ENCODE assay signal across 8 mouse cellular contexts in the genomic region with DNA sequence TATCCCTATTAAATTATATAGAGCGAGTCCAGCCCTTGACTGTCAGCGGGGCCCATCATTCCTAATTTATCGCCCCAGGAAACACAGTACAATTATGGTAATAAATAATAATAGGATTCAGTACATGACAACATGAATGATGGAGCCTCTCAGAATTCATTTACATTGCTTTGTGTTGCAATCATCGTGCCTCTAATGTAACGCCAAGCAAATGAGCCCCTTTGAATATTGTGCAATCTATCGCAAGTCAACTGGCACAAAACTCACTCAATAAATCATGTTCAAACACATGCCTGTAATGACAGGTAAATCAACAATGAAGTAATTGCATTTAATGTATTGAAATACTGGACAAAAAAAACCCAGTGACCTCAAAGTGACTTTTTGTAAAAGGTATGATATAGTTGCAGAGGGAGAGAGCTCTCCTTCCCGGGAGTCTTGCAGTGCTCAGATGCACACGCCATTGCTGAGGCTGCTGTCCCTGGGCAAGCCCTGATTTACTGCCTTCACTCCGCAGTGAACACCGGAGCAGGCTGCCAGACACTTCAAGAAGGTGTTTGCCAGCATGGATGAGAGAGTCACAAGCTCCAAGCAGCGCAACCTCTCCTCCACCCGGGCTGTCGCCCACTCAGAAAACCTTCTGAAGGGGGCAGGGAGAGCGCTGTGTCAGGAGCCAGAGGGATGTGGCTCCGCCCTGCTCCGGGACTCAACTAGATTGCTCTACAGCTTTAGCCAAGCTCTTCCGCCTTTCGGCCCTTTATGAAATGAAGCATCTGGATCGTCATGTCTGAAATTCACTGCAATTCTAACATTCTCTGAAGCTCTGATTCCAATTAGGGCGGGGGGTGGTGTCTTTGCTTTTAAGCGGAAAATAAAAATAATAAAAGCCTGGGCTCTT.
A peak's percentile ranks its signal among the peaks of the same experiment; 100 is the strongest.
DNase-seq lines count a peak whose midpoint lies in the region; ATAC-seq and TF ChIP-seq lines count a peak whose summit lies in the region.

No protein-coding gene starts in this region.

- H3K4me2 ChIP-seq in embryonic facial prominence, embryonic 13.5 days = peak overlapping the region; percentile 69
- H3K4me2 ChIP-seq in liver, embryonic 11.5 days = peak overlapping the region; percentile 50

- peak in 1 of 2 experiments; percentile 12 for DNase-seq in layer of hippocampus, adult 2 months (ENCODE audit: low spot score in 2 of 2)
- no peak for DNase-seq in layer of hippocampus, postnatal 25 days (ENCODE audit: extremely low spot score in 1 of 2, low spot score in 1 of 2)
- DNase-seq in heart, adult 9 months (ENCODE audit: low spot score in 2 of 2) = peak; percentile 77 to 80
- peak; percentile 22 for DNase-seq in kidney, adult 8-10 months
- no peak for DNase-seq in liver, embryonic 11.5 days (ENCODE audit: low spot score)
- peak; percentile 56 for DNase-seq in ovary, postnatal 14 days (ENCODE audit: low spot score)
- DNase-seq in thymus, postnatal 0 days (ENCODE audit: low spot score) = no peak

- H3K36me3 ChIP-seq in embryonic facial prominence, embryonic 13.5 days = no peaks in the 10 kb centered on the region
- no peaks in the 10 kb centered on the region for H3K36me3 ChIP-seq in liver, embryonic 11.5 days (ENCODE audit: control insufficient read depth, insufficient read depth, low read length)

- H3K9ac ChIP-seq in embryonic facial prominence, embryonic 13.5 days = peak overlapping the region; percentile 61
- no peak overlapping the region for H3K9ac ChIP-seq in liver, embryonic 11.5 days (ENCODE audit: low read depth, low read length)

- H3K4me3 ChIP-seq in layer of hippocampus, adult 2 months = peak overlapping the region; percentile 53
- H3K4me3 ChIP-seq in embryonic facial prominence, embryonic 13.5 days = peak overlapping the region; percentile 37
- H3K4me3 ChIP-seq in liver, embryonic 11.5 days (ENCODE audit: low read depth, low read length) = no peak overlapping the region

- H3K27me3 ChIP-seq in embryonic facial prominence, embryonic 13.5 days = no peaks in the 10 kb centered on the region
- H3K27me3 ChIP-seq in liver, embryonic 11.5 days (replicated peaks; ENCODE audit: control insufficient read depth, insufficient read depth, low read length) = no peaks in the 10 kb centered on the region

- H3K4me1 ChIP-seq in embryonic facial prominence, embryonic 13.5 days = peaks cover 27% of the 10 kb centered on the region
- H3K4me1 ChIP-seq in liver, embryonic 11.5 days (replicated peaks; ENCODE audit: control insufficient read depth, insufficient read depth, low read length) = 0 out of 2 replicates have a peak, but pooled peaks cover 4% of the 10 kb centered on the region

- 21% methylated on average over 21 of the region's 21 CpGs for WGBS in embryonic facial prominence, embryonic 13.5 days
- 54% methylated on average over 21 of the region's 21 CpGs for WGBS in liver, embryonic 11.5 days

- TF ChIP-seq CTCF in layer of hippocampus, adult 2 months (conservative IDR thresholded peaks at IDR 0.05) = no peak

- ATAC-seq in embryonic facial prominence, embryonic 13.5 days (ENCODE audit: insufficient number of reproducible peaks, insufficient read depth, low FRiP score, low TSS enrichment, low read depth) = peak; percentile 72; the same call in 1 of the 2 replicates
- ATAC-seq in liver, embryonic 11.5 days (replicated peaks; ENCODE audit: low FRiP score) = no peak

- peak overlapping the region; percentile 43; the same call in 1 of the 2 replicates for H3K27ac ChIP-seq in layer of hippocampus, adult 2 months
- H3K27ac ChIP-seq in embryonic facial prominence, embryonic 13.5 days = peak overlapping the region; percentile 89
- H3K27ac ChIP-seq in liver, embryonic 11.5 days (ENCODE audit: low read depth, low read length) = peak overlapping the region; percentile 55; the same call in 1 of the 2 replicates

- no peaks in the 10 kb centered on the region for H3K9me3 ChIP-seq in embryonic facial prominence, embryonic 13.5 days
- H3K9me3 ChIP-seq in liver, embryonic 11.5 days (ENCODE audit: control insufficient read depth, low read length) = no peaks in the 10 kb centered on the region

Comparison
In these comparisons a context has a peak if more than half of its experiments do, and no peak if none do; other contexts are left out.
1. DNase-seq: peak in heart, adult 9 months (2 of 2), kidney, adult 8-10 months (2 of 2) and ovary, postnatal 14 days (single experiment); none in layer of hippocampus, postnatal 25 days (0 of 2), liver, embryonic 11.5 days (single experiment) and thymus, postnatal 0 days (single experiment).
2. Peak in every context shown above with its lines, with median percentiles within 50 percentile points of each other: H3K27ac ChIP-seq.